Mouse (Mus musculus) retina, adult 2 months (tissue): ENCODE measurements around the gene Myocd.
A peak's percentile ranks its signal among the peaks of the same experiment; 100 is the strongest.

Source experiments
- DNase-seq: peaks from one replicate; pipeline ENCODE4 v3.0.0-alpha.2; 2012; ENCODE audit warnings: low read depth, low spot score

The Myocd gene

GRCm38 (mm10) chr11:65214954-65215629 is 54.7 kb downstream of the Myocd start:
- DNase-seq: no peak

GRCm38 (mm10) chr11:65213806-65214205 is 56.0 kb downstream of the Myocd start:
- no peak for DNase-seq

- no peak for DNase-seq
Observed at GRCm38 (mm10) chr11:65211701-65212100, 58.1 kb downstream of the Myocd start.

GRCm38 (mm10) chr11:65209441-65209840 is 60.3 kb downstream of the Myocd start:
- no peak for DNase-seq

GRCm38 (mm10) chr11:65205306-65205705 is 64.5 kb downstream of the Myocd start:
- no peak for DNase-seq

GRCm38 (mm10) chr11:65204651-65205050 is 65.1 kb downstream of the Myocd start:
- DNase-seq: no peak

- DNase-seq: no peak
Observed at GRCm38 (mm10) chr11:65203020-65203419, 66.8 kb downstream of the Myocd start.

GRCm38 (mm10) chr11:65202236-65202635 is 67.6 kb downstream of the Myocd start:
- no peak for DNase-seq

GRCm38 (mm10) chr11:65198026-65198425 is 71.8 kb downstream of the Myocd start:
- DNase-seq: no peak

GRCm38 (mm10) chr11:65197280-65197679 is 72.5 kb downstream of the Myocd start:
- peak; percentile 37 for DNase-seq

GRCm38 (mm10) chr11:65186974-65187373 is 82.8 kb downstream of the Myocd start:
- no peak for DNase-seq

- DNase-seq: no peak
Observed at GRCm38 (mm10) chr11:65185114-65185513, 84.7 kb downstream of the Myocd start.

- DNase-seq: no peak
Observed at GRCm38 (mm10) chr11:65170121-65170750, 99.6 kb downstream of the Myocd start.

- peak; percentile 28 for DNase-seq
Observed at GRCm38 (mm10) chr11:65162767-65163120, 107.0 kb downstream of the Myocd start, which contains the start of gene Arhgap44. Arhgap44 (minus strand) TSS chr11:65162961.

- no peak for DNase-seq
Observed at GRCm38 (mm10) chr11:65161881-65162766, 107.7 kb downstream of the Myocd start.

- DNase-seq: no peak
Observed at GRCm38 (mm10) chr11:65160991-65161880, 108.6 kb downstream of the Myocd start.

- no peak for DNase-seq
Observed at GRCm38 (mm10) chr11:65159791-65160190, 110.0 kb downstream of the Myocd start, which contains the start of gene 1700086D15Rik. 1700086D15Rik (minus strand) TSS chr11:65159891.

GRCm38 (mm10) chr11:65158658-65158990 is 111.2 kb downstream of the Myocd start:
- no peak for DNase-seq

GRCm38 (mm10) chr11:65157966-65158657 is 111.7 kb downstream of the Myocd start:
- no peak for DNase-seq

- DNase-seq: no peak
Observed at GRCm38 (mm10) chr11:65153006-65153405, 116.8 kb downstream of the Myocd start.

GRCm38 (mm10) chr11:65148441-65148840 is 121.3 kb downstream of the Myocd start:
- no peak for DNase-seq
